Mouse (Mus musculus): ENCODE results near the gene Mphosph9.

Mphosph9 gene

DNA sequence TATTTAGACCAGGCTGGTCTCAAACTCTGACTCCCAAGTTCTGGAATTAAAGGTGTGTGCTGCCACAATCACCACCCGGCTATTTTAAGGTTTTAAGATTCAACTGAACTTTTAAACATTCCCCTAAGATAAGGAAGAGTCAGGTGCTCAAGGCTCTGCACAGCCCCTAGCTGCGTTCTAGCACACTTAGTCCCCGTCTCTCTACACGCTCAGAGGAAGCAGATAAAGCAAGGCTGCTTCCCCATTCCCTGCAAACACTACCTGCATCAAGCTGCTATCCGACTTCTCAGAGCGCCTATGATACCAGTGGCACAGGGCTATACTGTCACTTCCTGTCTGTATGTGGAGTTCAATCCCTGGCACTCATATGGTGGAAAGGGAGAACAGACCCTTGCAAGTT lies 60.1 kb downstream of the Mphosph9 start:
- DNase-seq (ENCODE audit: low spot score in 2 of 2): no peak

DNA sequence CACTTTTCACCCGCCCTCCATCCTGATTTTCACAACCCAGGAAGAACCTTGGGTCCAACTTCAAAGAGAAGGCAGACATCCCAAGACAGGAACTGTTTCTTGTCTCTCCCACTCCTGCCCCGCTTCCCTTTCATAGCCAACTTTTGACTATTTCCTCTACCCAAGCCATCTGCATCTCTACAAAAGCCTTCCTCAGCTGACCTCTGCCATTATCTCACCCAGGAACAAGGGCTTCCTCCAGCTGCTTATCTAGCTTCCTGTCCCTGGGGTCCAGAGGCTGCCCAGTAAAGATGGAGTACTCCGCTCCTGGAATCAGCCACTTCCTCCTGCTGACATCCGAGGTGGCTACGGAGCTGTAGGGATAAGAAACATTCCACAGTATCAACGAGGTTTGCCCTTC lies 61.0 kb downstream of the Mphosph9 start:
- no peak for DNase-seq (ENCODE audit: low spot score in 2 of 2)

DNA sequence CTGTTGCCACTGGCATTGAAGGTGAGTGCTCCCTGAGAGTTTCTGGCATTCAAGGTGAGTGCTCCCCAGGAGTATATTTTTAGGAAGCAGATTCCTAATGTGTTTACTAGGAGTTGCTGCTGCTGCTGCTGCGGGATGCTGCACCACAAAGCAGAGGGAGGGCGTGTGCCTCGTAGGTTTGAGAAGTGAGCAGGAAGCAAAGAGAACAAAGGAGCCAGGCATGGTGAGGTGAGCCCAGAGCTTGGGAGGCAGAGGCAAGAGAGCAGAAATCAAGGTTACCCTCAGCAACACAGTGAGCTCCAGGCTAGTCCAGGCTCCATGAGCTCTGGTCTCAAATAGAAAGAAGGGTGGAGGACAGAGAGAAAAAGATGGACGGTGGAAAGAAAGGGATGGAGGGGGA lies 64.5 kb downstream of the Mphosph9 start:
- DNase-seq (ENCODE audit: low spot score in 2 of 2): no peak

DNA sequence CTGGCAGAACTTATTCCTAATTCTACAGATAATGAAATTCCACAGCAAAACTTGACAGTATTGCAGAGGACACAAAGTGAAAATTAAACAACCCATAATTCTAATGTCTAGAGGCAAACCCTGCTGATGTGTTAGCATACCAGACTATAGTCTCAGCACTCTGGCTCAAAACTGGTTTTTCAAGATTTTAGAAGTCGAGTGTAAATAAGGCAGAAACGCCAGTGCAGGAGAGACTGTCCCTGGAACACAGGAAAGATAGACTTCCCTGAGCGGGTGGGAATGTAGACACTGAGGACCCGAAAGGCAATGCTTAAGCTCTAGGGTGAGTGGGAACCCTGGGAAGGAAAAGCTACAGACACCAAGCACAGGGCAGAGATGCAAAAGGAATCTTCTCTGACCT lies 65.7 kb downstream of the Mphosph9 start:
- no peak for DNase-seq (ENCODE audit: low spot score in 2 of 2)

DNA sequence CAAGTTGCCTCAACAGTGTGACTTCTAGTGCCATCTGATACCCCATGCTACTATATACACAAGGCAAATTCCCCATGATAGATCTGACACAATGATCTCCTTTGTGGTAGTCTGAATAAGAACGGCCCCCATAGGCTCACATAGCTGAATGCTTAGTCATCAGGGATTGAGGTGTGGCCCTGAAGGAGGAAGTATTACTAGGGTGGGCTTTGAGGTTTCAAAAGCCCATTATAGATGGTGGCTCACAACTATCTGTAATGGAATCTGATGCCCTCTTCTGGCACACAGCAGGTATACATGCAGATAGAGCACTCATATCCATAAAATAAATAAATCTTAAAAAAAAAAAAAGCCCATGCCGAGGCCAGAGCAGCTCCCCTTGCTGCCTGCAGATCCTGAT lies 68.6 kb downstream of the Mphosph9 start:
- no peak for DNase-seq (ENCODE audit: low spot score in 2 of 2)

DNA sequence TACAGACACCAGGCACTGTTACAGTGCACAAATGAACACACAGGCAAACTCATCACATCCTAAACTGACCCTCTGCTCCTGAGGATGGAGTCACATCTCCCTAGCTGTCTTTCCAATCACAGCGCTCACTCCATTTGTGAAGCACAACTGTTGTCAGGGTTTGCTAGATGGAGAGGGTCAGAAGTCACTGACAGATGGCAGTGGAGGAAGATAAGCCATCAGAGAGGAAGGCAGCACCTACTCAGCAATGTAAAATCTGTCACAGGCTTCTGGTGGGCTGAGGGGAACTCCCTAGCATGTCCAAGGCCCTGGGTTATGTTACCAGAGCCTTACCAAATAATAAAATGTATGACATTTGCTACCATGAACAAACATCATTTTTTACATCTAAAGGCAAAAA lies 69.7 kb downstream of the Mphosph9 start:
- no peak for DNase-seq (ENCODE audit: low spot score in 2 of 2)

DNA sequence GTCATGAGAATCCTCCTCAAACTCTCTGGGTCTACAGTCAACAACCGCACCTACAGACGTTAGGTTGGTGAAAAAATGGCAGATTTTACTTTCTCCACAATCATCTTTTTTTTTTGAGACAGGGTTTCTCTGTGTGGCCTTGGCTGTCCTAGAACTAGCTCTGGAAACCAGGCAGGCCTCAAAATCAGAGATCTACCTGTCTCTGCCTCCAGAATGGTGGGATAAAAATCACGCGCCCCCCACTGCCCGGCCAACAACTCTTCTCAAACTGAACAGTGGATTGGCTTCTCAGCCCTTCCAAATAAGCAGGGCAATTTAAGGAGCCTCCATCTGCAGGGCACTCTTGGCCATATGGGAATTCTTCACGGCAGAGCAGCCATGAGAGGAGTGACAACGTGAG lies 72.6 kb downstream of the Mphosph9 start:
- no peak for DNase-seq (ENCODE audit: low spot score in 2 of 2)

DNA sequence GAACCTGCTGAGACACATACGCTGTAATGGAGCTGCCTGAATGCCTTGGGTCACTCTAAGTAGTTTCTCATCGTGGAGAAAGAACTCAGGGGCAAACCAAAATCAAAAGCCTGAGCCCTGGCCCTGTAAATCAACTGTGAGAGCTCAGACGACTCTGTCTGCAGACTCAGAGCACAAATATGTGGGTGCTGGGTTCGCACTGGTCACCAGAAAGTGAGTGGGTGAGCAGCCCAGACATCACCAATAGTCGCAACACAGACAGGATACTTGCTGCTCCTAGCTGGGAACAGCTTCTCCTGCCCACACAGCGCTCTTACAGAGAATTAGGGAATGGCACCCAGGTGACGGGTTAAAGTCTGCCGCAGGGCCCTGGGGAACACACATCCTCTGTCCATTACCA lies 74.2 kb downstream of the Mphosph9 start:
- DNase-seq (ENCODE audit: low spot score in 2 of 2): no peak

DNA sequence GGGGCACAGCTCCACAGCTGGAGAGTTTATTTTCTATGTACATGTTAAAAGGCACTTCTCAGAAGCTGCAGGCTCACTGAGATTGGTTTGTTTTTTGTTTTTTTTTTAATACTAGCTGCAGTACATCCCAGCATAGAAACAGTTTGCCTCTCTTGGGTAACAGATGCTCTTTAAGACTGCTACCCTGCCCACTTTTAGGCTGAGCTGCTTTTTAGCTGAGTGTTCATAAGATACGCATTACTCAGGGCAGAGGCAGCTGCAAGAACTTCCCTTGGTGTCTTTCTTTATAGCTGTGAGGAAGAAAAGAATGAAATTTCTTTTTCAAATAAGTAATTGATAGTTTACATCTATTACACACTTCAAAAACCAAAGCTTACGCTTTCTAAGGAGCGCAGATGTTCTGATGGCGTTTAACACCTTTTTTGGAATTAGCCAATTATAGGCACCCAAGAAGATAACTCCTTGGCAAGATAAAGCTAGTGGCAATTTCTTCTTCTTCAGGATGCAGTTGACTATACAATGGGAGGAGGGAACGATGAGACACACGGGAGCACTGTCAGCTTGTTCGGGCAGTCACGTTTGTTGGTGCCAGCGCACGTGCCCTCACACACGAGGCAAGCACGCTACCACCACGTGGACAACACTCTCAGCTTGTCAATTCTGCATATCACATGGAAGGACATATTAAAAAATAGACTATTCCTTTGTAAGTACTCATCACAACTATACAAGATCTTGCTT lies 75.0 kb downstream of the Mphosph9 start:
- DNase-seq (ENCODE audit: low spot score in 2 of 2): no peak

DNA sequence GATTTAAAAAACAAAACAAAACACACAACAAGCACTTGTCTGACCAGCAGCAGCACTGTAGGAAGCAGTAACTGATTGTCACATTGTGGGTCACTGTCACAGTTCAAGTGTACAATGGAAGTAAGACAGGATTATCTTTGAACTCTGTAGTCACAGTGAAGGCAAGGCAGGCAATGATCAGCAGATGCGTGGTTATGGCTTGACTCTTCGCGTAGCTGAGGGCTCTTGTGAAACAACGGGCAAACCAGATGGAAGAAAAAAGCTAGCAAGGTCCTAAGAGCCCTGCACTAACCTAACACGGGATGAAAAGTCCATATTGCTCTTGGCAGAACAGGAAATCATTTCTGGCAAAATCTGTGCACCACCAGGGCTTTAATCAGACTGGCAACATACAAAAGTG lies 76.7 kb downstream of the Mphosph9 start:
- DNase-seq (ENCODE audit: low spot score in 2 of 2): no peak

DNA sequence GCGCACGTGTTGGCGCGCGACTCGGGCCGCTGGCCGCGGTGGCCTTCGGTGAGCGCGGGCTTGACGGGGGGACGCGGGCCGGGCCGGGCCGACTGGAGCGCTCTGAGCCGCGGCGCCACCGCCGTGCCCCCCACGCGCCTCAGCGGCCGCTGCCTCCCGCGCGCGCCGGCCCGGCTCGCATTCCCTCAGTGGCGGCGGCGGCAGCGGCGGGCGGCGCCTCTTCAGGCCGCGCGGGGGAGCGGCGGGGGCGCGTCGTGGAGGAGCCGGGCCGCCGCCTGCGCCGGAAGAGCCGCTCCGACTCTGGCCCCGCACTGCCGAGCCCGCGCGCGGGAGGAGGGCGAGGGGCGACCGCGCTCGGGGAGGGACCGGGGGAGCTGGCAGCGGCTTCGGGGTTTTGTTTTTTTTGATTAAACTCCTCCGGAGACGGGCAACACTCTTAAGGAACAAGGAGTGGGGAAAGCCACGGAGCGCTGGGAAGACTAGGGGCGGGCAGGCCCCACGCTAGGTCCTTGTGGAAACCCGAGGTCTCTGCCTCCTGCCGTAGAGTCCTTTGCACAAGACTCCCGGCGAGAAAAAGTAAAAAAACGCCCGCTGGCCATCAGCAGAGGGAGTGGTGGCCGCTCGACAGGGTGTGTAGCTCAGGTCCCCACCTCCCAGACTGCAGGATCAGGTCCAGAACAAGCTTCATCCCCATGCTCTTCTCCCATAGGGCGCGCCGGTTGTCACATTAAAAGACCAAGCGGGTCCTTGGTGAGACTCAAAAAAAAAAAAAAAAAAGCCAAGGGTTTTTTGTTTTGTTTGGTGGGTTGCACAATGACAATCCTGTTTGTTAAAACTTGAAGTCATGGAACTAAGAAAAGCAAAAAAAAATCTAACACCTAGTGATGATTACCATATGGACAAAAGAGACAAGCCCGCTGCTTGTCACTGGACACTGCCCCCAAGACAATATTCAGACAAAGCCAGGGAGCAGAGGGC lies 77.9 kb downstream of the Mphosph9 start, which contains the start of gene Pitpnm2:
Pitpnm2 (minus strand) TSS at position 147 of the 978 bp plus-strand sequence.
- peak in 1 of 2 experiments; percentile 28 for DNase-seq (ENCODE audit: low spot score in 2 of 2)

DNA sequence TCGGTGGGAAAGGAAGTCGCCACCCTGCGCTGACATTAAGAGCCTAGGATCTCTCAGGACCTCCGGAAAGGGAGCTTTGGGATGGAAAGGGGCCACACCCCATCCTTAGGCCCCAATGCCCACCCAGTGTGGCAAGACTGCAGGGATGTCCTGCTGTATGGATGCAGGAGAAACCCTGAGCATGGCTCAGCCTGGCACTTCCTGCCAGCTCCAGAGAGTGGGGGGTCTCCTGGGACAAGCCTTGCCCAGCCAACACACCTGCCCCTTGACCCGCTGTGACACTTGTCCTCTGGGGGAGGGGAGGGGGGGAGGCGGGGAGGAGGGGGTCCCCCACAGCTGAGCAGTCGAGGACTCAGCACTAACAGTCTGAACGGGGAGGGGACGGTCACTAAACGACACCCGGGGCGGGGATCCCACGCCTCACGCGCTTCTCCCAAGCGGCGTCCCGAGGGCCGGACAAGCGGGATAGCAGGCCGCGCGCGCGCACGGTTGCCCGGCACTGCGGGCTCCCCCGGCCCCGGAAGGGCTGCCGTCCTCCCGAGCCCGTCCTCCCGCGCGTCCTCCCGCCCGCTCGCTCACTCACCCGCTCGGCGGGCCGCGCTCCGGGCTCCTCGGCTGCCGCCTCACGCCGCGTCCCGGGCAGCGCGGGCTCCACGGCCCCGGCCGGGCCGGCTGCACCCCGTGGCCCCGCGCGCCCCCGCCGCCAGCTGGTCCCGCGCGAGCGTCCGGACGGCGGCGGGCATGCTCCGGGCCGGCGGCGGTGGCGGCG lies 78.7 kb downstream of the Mphosph9 start:
- peak in 1 of 2 experiments; percentile 42 for DNase-seq (ENCODE audit: low spot score in 2 of 2)

DNA sequence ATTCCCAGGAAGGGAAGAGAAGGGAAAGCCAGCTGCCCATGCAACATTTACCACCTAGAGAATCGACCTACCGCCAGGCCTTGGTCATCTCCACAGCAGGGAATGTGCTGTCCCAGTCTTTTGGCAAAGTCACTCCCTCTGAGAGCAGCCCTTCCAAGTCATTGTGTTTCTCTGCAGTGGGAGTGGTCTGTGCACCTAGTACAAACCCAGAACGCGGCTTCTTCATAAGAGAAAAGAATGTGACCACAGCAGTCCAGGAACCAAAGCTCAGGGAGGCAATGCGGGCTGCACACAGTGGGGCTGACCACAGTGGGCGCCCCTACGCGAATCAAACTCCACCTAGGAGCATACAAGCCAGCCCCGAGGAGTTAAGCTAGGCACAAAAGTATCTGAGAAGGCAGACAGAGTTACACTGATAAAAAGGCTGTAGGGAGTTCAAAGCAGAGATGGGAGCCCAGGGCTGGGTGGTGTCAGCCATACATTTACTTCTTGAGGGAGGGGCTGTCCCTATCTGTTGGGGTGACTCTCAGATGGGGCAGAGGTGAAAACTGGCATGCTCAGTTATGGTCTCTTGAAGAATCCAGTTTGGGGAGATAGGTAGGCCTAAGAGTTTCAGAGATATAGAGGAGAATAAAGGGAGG lies 79.7 kb downstream of the Mphosph9 start:
- DNase-seq (ENCODE audit: low spot score in 2 of 2): no peak

DNA sequence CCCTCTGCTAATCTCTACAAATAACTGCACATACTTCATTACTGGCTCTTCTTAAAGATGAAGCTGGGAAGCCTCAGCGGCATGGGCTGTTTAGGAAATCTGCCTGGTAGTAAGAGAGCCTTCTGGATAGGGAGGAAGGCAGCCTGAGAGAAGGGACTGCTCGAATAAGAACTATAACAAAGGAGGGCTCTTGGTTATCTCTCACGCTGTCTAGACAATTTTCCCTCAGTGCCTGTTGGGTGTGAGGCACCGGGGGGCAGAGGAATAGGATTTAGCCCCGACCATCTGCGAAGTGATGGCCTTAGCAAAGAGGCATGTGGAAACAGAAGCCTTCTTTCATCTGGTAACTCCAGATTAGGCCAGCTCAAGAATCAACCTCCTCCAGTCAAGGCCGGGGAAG lies 80.5 kb downstream of the Mphosph9 start:
- no peak for DNase-seq (ENCODE audit: low spot score in 2 of 2)

DNA sequence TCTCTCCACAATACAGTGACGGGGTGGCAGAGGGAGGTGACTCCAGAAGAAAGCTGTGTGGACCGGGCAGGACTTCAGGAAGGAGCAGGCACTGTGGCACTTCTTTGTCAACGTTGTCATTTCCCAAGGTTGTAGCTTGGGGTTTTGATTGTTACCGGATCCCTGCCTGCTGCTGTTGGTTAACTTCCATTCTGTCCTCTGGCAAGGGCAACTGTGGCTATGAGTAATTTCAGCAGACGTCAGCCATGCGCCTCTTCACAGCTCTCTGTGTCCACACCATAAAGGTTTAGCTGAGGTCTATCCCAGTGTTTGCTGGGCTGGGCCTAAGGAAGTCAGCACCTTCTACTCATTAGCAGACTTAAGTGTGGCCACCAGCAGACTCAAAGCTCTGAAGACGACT lies 82.9 kb downstream of the Mphosph9 start:
- no peak for DNase-seq (ENCODE audit: low spot score in 2 of 2)

DNA sequence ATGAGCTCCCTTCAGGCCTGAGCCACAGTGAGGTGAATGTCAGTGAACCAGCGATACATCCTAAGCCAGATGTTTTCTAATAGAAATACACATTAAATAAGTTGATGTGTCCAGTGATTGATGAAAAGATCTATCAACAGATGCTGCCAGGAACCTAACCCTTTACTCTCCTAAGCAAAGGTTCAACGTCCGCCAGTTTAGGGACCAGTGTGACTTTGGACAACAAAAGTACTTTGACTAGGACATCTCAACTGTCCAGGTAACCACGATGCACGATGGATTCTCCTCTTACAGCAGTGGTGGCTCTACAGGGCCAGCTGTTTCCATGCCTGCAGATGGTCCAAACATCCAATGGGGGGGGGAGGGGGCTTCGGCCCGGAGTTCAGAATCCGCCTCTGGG lies 83.3 kb downstream of the Mphosph9 start:
- DNase-seq (ENCODE audit: low spot score in 2 of 2): no peak

DNA sequence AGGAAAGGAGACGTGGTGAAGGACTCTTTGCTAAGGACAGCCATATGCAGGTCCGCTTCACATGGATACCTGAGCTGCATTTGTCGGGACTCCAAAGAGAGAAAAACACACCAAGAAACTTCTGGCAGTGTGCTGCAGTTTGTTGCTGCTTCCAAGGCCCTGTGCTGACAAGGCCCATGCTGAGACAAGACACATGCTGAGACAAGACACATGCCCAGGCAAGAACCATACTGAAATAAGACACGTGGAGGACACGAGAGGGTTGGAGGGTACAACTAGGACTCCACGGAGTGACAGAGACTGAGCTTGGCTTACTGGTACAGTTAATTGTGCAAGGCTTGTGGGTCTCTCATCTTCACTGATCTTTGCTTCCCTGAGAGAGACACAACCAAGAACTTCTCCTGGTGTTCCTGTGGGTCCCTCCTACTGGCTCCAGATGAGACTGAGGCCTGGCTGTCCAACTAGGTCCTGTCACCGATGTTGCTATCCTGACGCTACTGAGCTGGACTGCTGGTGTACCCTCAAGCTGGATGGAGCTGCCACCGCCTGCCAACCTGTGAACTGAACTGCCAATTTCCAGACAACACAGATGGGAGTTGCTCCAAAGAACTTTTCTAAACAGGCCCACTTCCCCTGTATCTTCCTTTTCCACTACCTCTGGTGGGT lies 84.4 kb downstream of the Mphosph9 start:
- DNase-seq (ENCODE audit: low spot score in 2 of 2): no peak

DNA sequence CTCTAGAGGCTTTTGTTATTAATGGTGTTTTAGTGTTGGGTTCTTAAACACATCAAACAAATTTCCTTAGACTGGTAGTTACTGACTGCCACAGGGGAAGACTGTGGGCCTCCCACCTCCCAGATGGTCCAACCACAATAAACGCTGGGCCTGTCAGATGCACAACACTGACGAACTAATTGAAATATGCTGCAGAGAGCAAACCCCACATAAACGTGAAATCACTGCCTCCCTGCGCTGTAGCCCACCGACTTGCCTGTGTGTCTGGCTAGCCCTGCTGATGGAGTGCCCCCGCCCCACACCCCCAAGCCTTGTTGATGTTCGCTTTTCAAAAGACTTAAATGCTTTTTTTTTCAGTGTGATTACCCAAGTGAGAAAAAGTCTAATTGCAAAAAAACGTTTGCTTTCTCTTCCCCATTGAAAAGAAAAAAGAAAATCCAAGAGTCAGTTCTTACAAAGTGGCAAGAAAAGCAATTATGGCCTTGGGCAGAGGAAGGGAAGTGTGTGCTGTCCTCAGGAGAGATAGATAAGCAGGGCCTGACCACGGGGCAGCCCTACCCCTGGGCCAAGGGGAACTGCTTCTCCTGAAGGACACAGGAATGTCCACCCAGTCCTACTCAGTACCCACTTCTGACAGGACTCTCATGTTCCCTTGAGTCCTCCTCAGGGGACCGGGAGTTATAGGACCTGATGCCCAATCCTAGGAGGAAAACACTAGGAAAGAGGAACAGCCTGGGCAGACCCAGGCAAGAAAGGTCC lies 85.9 kb downstream of the Mphosph9 start:
- DNase-seq (ENCODE audit: low spot score in 2 of 2): no peak

DNA sequence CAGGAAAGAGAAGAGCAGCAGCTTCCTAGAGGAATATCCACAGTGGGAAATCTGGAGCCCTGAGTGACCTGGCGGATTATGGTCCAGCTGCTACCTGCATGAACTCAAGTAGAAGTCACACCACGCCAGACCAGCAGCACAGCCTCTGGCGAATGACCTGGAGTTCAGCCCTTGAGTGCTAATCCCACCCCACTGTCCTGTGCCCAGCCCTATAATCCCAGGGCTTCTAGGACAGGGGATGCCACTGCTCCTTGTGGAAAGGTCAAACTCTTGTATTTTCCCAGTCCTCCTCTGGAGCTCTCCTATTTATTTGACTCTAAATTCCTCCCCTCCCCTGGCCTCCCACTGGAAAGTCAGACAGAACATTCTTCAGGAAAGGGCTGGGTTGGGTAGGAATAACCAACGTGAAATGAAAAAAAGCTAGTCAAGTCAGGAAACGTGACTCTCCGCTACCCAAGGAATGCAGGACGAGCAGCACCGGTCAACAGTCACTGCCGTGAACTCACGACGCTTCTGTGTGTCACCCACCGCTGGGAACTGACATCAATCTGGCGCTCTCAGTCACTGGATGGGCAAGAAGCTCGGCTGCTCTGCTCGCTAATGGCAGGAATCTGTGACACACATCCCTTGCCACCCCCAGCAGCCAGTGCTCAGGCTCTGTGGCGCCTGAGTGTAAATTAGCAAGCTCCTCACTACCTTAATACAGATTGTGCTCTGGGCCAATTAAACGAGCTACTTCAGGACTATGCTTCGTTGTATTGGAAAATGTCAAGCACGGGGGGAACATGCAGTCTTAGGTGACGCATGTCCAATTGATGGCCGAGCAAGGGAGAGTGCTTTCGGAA lies 86.7 kb downstream of the Mphosph9 start:
- no peak for DNase-seq (ENCODE audit: low spot score in 2 of 2)
